Mouse (Mus musculus) lung, embryonic 14.5 days (tissue): ENCODE measurements around the gene Gm20403. TPM values are rescaled to one million over a fixed set of nuclear protein-coding genes. Genes with fewer than 3 reads are reported as not detected.
"Not testable (repeated sequence)": the region's sequence is repeated elsewhere in the genome, so short reads cannot be mapped to it uniquely, and the experiment has no call there.

Source experiments
- ATAC-seq: fragments of 200-750 bp; cut with Nextera tagmentation; 2 replicates; pipeline ENCODE4 v1.8.0; 2017; ENCODE audit warnings: mild to moderate bottlenecking, moderate TSS enrichment, moderate library complexity; ENCODE audit not compliant: insufficient read depth
- DNase-seq: peaks from one replicate; pipeline ENCODE4 v3.0.0-alpha.2; 2015
- H3K27ac ChIP-seq: fragments of 300-500 bp; sonication (generic); 2 replicates; pipeline ENCODE4 v1.5.1; 2014; ENCODE audit warnings: low read depth, mild to moderate bottlenecking, moderate library complexity
- H3K27me3 ChIP-seq: fragments of 300-500 bp; sonication (generic); 2 replicates; pipeline ENCODE4 v1.6.1; 2014; ENCODE audit warnings: low read length, control low read depth; ENCODE audit not compliant: insufficient read depth
- H3K36me3 ChIP-seq: fragments of 300-500 bp; sonication (generic); 2 replicates; pipeline ENCODE4 v1.6.1; 2014; ENCODE audit warnings: control low read depth; ENCODE audit not compliant: insufficient read depth
- H3K4me1 ChIP-seq: fragments of 300-500 bp; sonication (generic); 2 replicates; pipeline ENCODE4 v1.6.1; 2014; ENCODE audit warnings: antibody characterized with exemption, control low read depth; ENCODE audit not compliant: insufficient read depth
- H3K4me2 ChIP-seq: fragments of 300-500 bp; sonication (generic); 2 replicates; pipeline ENCODE4 v1.6.1; 2014; ENCODE audit warnings: mild to moderate bottlenecking
- H3K4me3 ChIP-seq: fragments of 300-500 bp; sonication (generic); 2 replicates; pipeline ENCODE4 v1.5.1; 2014; ENCODE audit warnings: low read depth, low read length
- H3K9ac ChIP-seq: fragments of 300-500 bp; sonication (generic); 2 replicates; pipeline ENCODE4 v1.6.1; 2014
- H3K9me3 ChIP-seq: fragments of 300-500 bp; sonication (generic); 2 replicates; pipeline ENCODE4 v1.6.1; 2016; ENCODE audit warnings: low read depth, low read length, control low read depth
- CTCF ChIP-seq: IDR thresholded peaks from 2 replicates; pipeline ENCODE4 v1.5.1; 2016; ENCODE audit warnings: antibody characterized with exemption, low read depth
- WGBS: fragments of 180-500 bp; shearing (Covaris S2); extraction: QIAGEN DNeasy Blood & Tissue Kit; methylation state at CpG from one replicate; pipeline ENCODE4 v1.1.7; 2014; 5-methylcytosine and 5-hydroxymethylcytosine counted together
- polyA plus RNA-seq: library from polyadenylated mRNA; unstranded; fragments of >200 nt; fragmentation: Nextera tagmentation; extraction: Ambion mirVana; gene quantifications from 2 replicates; pipeline ENCODE4 v1.2.1, GENCODE M21; 2014

Gene Gm20403
- polyA plus RNA-seq, 1 experiment from 2014 or later: not detected

DNA sequence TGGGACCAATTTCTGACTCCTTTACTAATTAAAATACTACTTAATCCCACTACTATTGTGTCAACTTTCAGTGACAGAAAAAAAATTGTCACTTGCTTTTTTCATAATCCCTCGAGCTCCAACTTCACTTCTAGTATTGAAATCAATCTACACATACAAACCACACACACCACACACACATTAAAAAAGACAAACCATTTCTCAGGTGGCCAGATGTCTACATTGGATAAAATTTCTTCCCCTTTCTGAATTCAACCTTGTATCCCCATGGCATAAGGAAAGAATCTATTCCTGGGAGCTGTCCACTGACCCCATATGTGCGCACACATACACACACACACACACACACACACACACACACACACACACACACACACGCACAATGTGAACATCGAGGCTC lies 29.9 kb downstream of the Gm20403 start:
- H3K4me3 ChIP-seq: no peak overlapping the region
- no peak overlapping the region for H3K4me2 ChIP-seq
- no peak for TF ChIP-seq CTCF

DNA sequence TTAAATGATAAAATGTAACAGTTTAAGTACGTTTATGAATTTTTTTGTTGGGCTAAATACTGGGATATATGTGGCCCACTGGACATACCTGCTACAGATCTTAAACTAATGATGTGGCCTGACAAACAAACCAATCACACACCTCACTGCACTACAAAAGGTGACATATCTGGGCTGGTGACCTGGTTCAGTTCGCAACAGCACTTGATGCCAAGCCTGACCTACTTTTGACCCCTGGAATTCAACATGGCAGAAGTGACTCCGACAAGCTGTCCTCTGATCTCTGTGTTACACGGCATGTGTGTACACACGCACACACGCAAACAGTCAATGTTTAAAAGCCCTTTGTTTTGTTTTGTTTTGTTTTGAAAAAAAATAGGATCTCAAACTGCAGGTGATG lies 40.2 kb downstream of the Gm20403 start:
- DNase-seq: no peak
- H3K4me1 ChIP-seq: no peaks in the 10 kb centered on the region
- H3K27ac ChIP-seq: no peak overlapping the region
- no peaks in the 10 kb centered on the region for H3K9me3 ChIP-seq
- H3K27me3 ChIP-seq: no peaks in the 10 kb centered on the region
- no peak overlapping the region for H3K4me3 ChIP-seq
- no peak overlapping the region for H3K9ac ChIP-seq
- no peak overlapping the region for H3K4me2 ChIP-seq
- TF ChIP-seq CTCF: no peak
- WGBS: 71% methylated on average over 6 of the region's 6 CpGs
- H3K36me3 ChIP-seq: peaks cover 23% of the 10 kb centered on the region; the same call in 1 of the 2 replicates
- no peak for ATAC-seq

More for the DNA sequence above, 29.9 kb downstream of the Gm20403 start:
- Histone ChIP-seq H3K4me1 (no peaks in the 10 kb centered on the region), H3K27me3 (no peaks in the 10 kb centered on the region), H3K27ac (no peak overlapping the region), H3K9me3 (no peaks in the 10 kb centered on the region), H3K9ac (no peak overlapping the region), H3K36me3 (peaks cover 17% of the 10 kb centered on the region)
- 89% methylated on average over 4 of the region's 4 CpGs for WGBS
- DNase-seq (no peak), ATAC-seq (no peak)

DNA sequence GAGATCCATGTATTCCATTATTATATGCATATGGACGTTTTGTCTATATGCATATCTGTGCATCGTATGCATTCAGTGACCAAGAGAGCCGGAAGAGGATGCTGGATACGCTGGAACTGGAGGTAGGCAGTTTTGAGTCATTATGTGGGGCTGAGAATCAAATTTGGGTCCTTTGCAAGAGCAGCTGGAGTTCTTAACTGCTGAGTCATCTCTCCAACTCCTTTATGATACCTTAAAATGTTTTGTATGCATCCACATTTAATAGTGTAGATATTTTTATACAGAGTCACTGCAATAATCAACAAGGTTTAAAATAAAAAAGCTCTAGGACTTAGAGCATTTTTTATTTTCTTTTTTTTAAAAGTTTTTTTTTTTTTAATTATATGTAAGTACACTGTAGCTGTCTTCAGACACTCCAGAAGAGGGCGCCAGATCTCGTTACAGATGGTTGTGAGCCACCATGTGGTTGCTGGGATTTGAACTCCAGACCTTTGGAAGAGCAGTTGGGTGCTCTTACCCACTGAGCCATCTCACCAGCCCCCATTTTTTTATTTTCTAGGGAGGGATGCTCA lies 43.7 kb downstream of the Gm20403 start:
- H3K4me2 ChIP-seq, H3K9me3 ChIP-seq, H3K4me3 ChIP-seq, ATAC-seq, H3K27ac ChIP-seq, DNase-seq, H3K9ac ChIP-seq, H3K27me3 ChIP-seq, H3K4me1 ChIP-seq: not testable (repeated sequence)
- H3K36me3 ChIP-seq: peaks cover 31% of the 10 kb centered on the region
- 88% methylated on average over 6 of the region's 6 CpGs for WGBS
- TF ChIP-seq CTCF: 0 out of 2 replicates have a peak, but pooled peaks have one; percentile 3

DNA sequence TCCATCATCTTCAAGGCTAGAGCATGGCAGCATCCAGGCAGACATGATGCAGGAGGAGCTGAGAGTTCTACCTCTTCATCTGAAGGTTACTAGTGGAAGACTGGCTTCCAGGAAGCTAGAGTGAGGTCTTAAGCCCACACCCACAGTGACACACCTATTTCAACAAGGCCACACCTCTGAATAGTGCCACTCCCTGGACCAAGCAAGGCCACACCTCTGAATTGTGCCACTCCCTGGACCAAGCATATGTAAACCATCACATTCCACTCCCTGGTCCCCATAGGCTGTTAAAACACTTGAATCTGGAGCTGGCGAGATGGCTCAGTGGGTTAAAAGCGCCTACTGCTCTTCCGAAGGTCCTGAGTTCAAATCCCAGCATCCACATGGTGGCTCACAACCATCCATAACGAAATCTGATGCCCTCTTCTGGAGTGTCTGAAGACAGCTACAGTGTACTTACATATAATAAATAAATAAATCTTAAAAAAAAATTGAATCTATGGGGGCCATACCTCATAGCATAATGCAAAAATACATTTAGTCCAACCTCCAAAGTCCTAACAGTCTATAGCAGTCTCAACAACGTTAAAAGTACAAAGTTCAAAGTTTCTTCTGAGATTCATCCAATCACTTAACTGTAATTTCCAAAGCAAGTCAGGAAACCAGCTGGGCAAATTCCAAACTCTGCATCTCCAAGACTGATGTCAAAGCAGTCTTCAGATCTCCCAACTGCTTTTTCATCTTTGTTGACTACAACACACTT lies 48.6 kb downstream of the Gm20403 start:
- H3K36me3 ChIP-seq: peaks cover 33% of the 10 kb centered on the region
- not testable (repeated sequence) for H3K27ac ChIP-seq, H3K4me1 ChIP-seq, H3K4me2 ChIP-seq, H3K9me3 ChIP-seq, H3K9ac ChIP-seq, H3K4me3 ChIP-seq, DNase-seq, H3K27me3 ChIP-seq, ATAC-seq
- WGBS: 88% methylated on average over 5 of the region's 5 CpGs

Other genes with a start within 250 kb of the Gm20403 start
- 186 and 188 TPM in 2 replicates for gene Snx6, start 190.8 kb downstream of the Gm20403 start, polyA plus RNA-seq
- gene Cfl2, start 123.7 kb downstream of the Gm20403 start, polyA plus RNA-seq: 180 and 196 TPM in 2 replicates
- 23.9 and 26.3 TPM in 2 replicates for gene Baz1a, start 27.8 kb upstream of the Gm20403 start, polyA plus RNA-seq
- 34.3 and 36.1 TPM in 2 replicates for gene 2700097O09Rik, start 93.6 kb upstream of the Gm20403 start, polyA plus RNA-seq
- gene Srp54a, start 93.7 kb upstream of the Gm20403 start, polyA plus RNA-seq: 156 and 163 TPM in 2 replicates
- 16.2 and 17.8 TPM in 2 replicates for gene Fam177a, start 137.9 kb upstream of the Gm20403 start, polyA plus RNA-seq
- gene Srp54b, start 168.6 kb upstream of the Gm20403 start, polyA plus RNA-seq: 56.4 and 57.0 TPM in 2 replicates
- gene 1700047I17Rik2, start 213.1 kb upstream of the Gm20403 start, polyA plus RNA-seq: 1.7 and 3.0 TPM in 2 replicates
- gene Srp54c, start 243.6 kb upstream of the Gm20403 start, polyA plus RNA-seq: 65.5 and 72.7 TPM in 2 replicates